Mouse (Mus musculus) midbrain, embryonic 12.5 days (tissue): Measurements from ENCODE around the gene Tmem259. TPM values are rescaled to one million over a fixed set of nuclear protein-coding genes. Genes with fewer than 3 reads are reported as not detected.

Experiments used
- ATAC-seq: fragments of 200-750 bp; cut with Nextera tagmentation; 2 replicates; pipeline ENCODE4 v1.8.0; 2017; ENCODE audit warnings: low read depth, moderate TSS enrichment, moderate library complexity; ENCODE audit not compliant: low FRiP score
- H3K27ac ChIP-seq: fragments of 300-500 bp; sonication (generic); replicated peaks from 2 replicates; pipeline ENCODE4 v1.5.1; 2016; ENCODE audit warnings: mild to moderate bottlenecking
- H3K27me3 ChIP-seq: fragments of 300-500 bp; sonication (generic); 2 replicates; pipeline ENCODE4 v1.6.1; 2016; ENCODE audit warnings: mild to moderate bottlenecking
- H3K36me3 ChIP-seq: fragments of 300-500 bp; sonication (generic); 2 replicates; pipeline ENCODE4 v1.6.1; 2016
- H3K4me1 ChIP-seq: fragments of 300-500 bp; sonication (generic); 2 replicates; pipeline ENCODE4 v1.6.1; 2016
- H3K4me2 ChIP-seq: fragments of 300-500 bp; sonication (generic); replicated peaks from 2 replicates; pipeline ENCODE4 v1.6.1; 2016; ENCODE audit warnings: mild to moderate bottlenecking, moderate library complexity
- H3K4me3 ChIP-seq: fragments of 300-500 bp; sonication (generic); 2 replicates; pipeline ENCODE4 v1.5.1; 2016; ENCODE audit warnings: mild to moderate bottlenecking
- H3K9ac ChIP-seq: fragments of 300-500 bp; sonication (generic); replicated peaks from 2 replicates; pipeline ENCODE4 v1.6.1; 2016; ENCODE audit warnings: mild to moderate bottlenecking, moderate library complexity
- H3K9me3 ChIP-seq: fragments of 300-500 bp; sonication (generic); 2 replicates; pipeline ENCODE4 v1.6.1; 2016; ENCODE audit warnings: mild to moderate bottlenecking
- WGBS: fragments of 180-500 bp; shearing (Covaris S2); methylation state at CpG from one replicate; pipeline ENCODE4 v1.1.7; 2016; 5-methylcytosine and 5-hydroxymethylcytosine counted together
- polyA plus RNA-seq: library from polyadenylated mRNA; unstranded; fragments of >200 nt; fragmentation: Nextera tagmentation; extraction: Ambion mirVana; gene quantifications from 2 replicates; pipeline ENCODE4 v1.2.1, GENCODE M21; 2016

Gene Tmem259
- polyA plus RNA-seq, 1 experiment from 2014 or later = 20.9 TPM

- Histone ChIP-seq H3K36me3 (peaks cover 31% of the 10 kb centered on the region), H3K9ac (peak overlapping the region; percentile 88), H3K4me1 (peaks cover 65% of the 10 kb centered on the region), H3K9me3 (no peaks in the 10 kb centered on the region), H3K4me2 (peak overlapping the region; percentile 88), H3K27me3 (peaks cover 8% of the 10 kb centered on the region), H3K27ac (peak overlapping the region; percentile 90), H3K4me3 (peak overlapping the region; percentile 90)
- 31% methylated on average over 9 of the region's 9 CpGs for WGBS
- no peak for ATAC-seq
Measured at GRCm38 (mm10) chr10:79928907-79929701, 55.0 kb downstream of the Tmem259 start.

GRCm38 (mm10) chr10:79928030-79928694 lies 56.0 kb downstream of the Tmem259 start:
- Histone ChIP-seq H3K4me1 (peaks cover 62% of the 10 kb centered on the region), H3K27ac (peak overlapping the region; percentile 90), H3K9me3 (no peaks in the 10 kb centered on the region), H3K36me3 (peaks cover 26% of the 10 kb centered on the region), H3K27me3 (peaks cover 16% of the 10 kb centered on the region), H3K9ac (peak overlapping the region; percentile 88), H3K4me3 (peak overlapping the region; percentile 90), H3K4me2 (peak overlapping the region; percentile 88)
- ATAC-seq = no peak
- WGBS = 0% methylated on average over 23 of the region's 29 CpGs

GRCm38 (mm10) chr10:79927324-79928029 lies 56.7 kb downstream of the Tmem259 start:
- peak; percentile 41 for ATAC-seq
- WGBS = 0% methylated on average over 54 of the region's 54 CpGs
- Histone ChIP-seq H3K4me3 (peak overlapping the region; percentile 90), H3K27ac (peak overlapping the region; percentile 90), H3K4me2 (peak overlapping the region; percentile 88), H3K9ac (peak overlapping the region; percentile 88), H3K9me3 (no peaks in the 10 kb centered on the region), H3K4me1 (peaks cover 55% of the 10 kb centered on the region), H3K27me3 (peaks cover 23% of the 10 kb centered on the region), H3K36me3 (peaks cover 20% of the 10 kb centered on the region)

- Histone ChIP-seq H3K27me3 (peaks cover 30% of the 10 kb centered on the region), H3K9me3 (no peaks in the 10 kb centered on the region), H3K4me2 (peak within 1 kb of the TSS; percentile 88), H3K36me3 (peaks cover 12% of the 10 kb centered on the region), H3K27ac (peak within 1 kb of the TSS; percentile 90), H3K9ac (peak within 1 kb of the TSS; percentile 88), H3K4me1 (peaks cover 49% of the 10 kb centered on the region), H3K4me3 (peak within 1 kb of the TSS; percentile 90)
- WGBS = under 1% methylated on average over 63 of the region's 63 CpGs
- ATAC-seq = peak; percentile 70
Measured at GRCm38 (mm10) chr10:79926491-79927323, 57.4 kb downstream of the Tmem259 start, which contains the start of gene Arid3a. Arid3a (plus strand) TSS chr10:79927043.

- H3K9me3 ChIP-seq = no peaks in the 10 kb centered on the region
- peak overlapping the region; percentile 88; the same call in 1 of the 2 replicates for H3K9ac ChIP-seq
- peaks cover 38% of the 10 kb centered on the region for H3K27me3 ChIP-seq
- peak overlapping the region; percentile 90; the same call in 1 of the 2 replicates for H3K27ac ChIP-seq
- peaks cover 54% of the 10 kb centered on the region for H3K4me1 ChIP-seq
- peak overlapping the region; percentile 90 for H3K4me3 ChIP-seq
- peak overlapping the region; percentile 88 for H3K4me2 ChIP-seq
- H3K36me3 ChIP-seq = peaks cover 4% of the 10 kb centered on the region
- WGBS = 10% methylated on average over 14 of the region's 15 CpGs
- ATAC-seq = no peak; the same call in 1 of the 2 replicates
Measured at GRCm38 (mm10) chr10:79925785-79926490, 58.2 kb downstream of the Tmem259 start.

GRCm38 (mm10) chr10:79924998-79925784 lies 58.9 kb downstream of the Tmem259 start:
- Histone ChIP-seq H3K36me3 (no peaks in the 10 kb centered on the region), H3K4me3 (0 out of 2 replicates have a peak overlapping the region, but pooled peaks have one; percentile 0), H3K9me3 (no peaks in the 10 kb centered on the region), H3K27ac (no peak overlapping the region), H3K4me2 (no peak overlapping the region), H3K9ac (no peak overlapping the region; the same call in 1 of the 2 replicates), H3K4me1 (peaks cover 54% of the 10 kb centered on the region), H3K27me3 (peaks cover 45% of the 10 kb centered on the region)
- WGBS = 10% methylated on average over 29 of the region's 29 CpGs
- no peak for ATAC-seq

Other genes with a start within 250 kb of the Tmem259 start
- 45.3 and 46.3 TPM in 2 replicates for gene Polrmt, start 237.7 kb downstream of the Tmem259 start, polyA plus RNA-seq
- gene Fgf22, start 229.3 kb downstream of the Tmem259 start, polyA plus RNA-seq = 0.48 and 0.55 TPM in 2 replicates
- gene Rnf126, start 217.4 kb downstream of the Tmem259 start, polyA plus RNA-seq = 98.8 and 104 TPM in 2 replicates
- gene Fstl3, start 207.1 kb downstream of the Tmem259 start, polyA plus RNA-seq = 1.0 and 1.6 TPM in 2 replicates
- gene Prss57, start 193.4 kb downstream of the Tmem259 start, polyA plus RNA-seq = 0.27 TPM in 1 of 2 replicates, not detected in the other
- gene Palm, start 190.8 kb downstream of the Tmem259 start, polyA plus RNA-seq = 198 and 204 TPM in 2 replicates
- gene Misp, start 163.3 kb downstream of the Tmem259 start, polyA plus RNA-seq = 0.94 and 1.0 TPM in 2 replicates
- 202 TPM in 2 replicates for gene Ptbp1, start 129.9 kb downstream of the Tmem259 start, polyA plus RNA-seq
- gene Prtn3, start 109.9 kb downstream of the Tmem259 start, polyA plus RNA-seq = 14.3 and 16.7 TPM in 2 replicates
- gene Plppr3, start 109.7 kb downstream of the Tmem259 start, polyA plus RNA-seq = 296 and 302 TPM in 2 replicates
- not detected in 2 replicates for gene Elane, start 98.1 kb downstream of the Tmem259 start, polyA plus RNA-seq
- gene Cfd, start 93.5 kb downstream of the Tmem259 start, polyA plus RNA-seq = not detected in 2 replicates
- gene Med16, start 75.4 kb downstream of the Tmem259 start, polyA plus RNA-seq = 65.4 and 68.4 TPM in 2 replicates
- 27.9 and 34.2 TPM in 2 replicates for gene Gm26602, start 73.5 kb downstream of the Tmem259 start, polyA plus RNA-seq
- 1.4 and 1.5 TPM in 2 replicates for gene Kiss1r, start 67.4 kb downstream of the Tmem259 start, polyA plus RNA-seq
- gene R3hdm4, start 63.1 kb downstream of the Tmem259 start, polyA plus RNA-seq = 157 and 167 TPM in 2 replicates
- 4.0 and 5.6 TPM in 2 replicates for gene Arid3a, start 57.3 kb downstream of the Tmem259 start, polyA plus RNA-seq
- gene Wdr18, start 24.2 kb downstream of the Tmem259 start, polyA plus RNA-seq = 90.4 and 97.0 TPM in 2 replicates
- 0.39 and 0.54 TPM in 2 replicates for gene Grin3b, start 13.6 kb downstream of the Tmem259 start, polyA plus RNA-seq
- gene Cnn2, start 4.3 kb upstream of the Tmem259 start, polyA plus RNA-seq = 109 and 168 TPM in 2 replicates
- gene Abca7, start 12.2 kb upstream of the Tmem259 start, polyA plus RNA-seq = 7.6 and 8.5 TPM in 2 replicates
- 4.5 and 5.6 TPM in 2 replicates for gene Arhgap45, start 32.3 kb upstream of the Tmem259 start, polyA plus RNA-seq
- gene Polr2e, start 55.5 kb upstream of the Tmem259 start, polyA plus RNA-seq = 172 and 173 TPM in 2 replicates
- gene Gpx4, start 62.8 kb upstream of the Tmem259 start, polyA plus RNA-seq = 483 and 524 TPM in 2 replicates
- gene Sbno2, start 121.2 kb upstream of the Tmem259 start, polyA plus RNA-seq = 14.7 and 15.7 TPM in 2 replicates
- 16.7 and 20.3 TPM in 2 replicates for gene Stk11, start 131.5 kb upstream of the Tmem259 start, polyA plus RNA-seq
- gene Atp5d, start 154.3 kb upstream of the Tmem259 start, polyA plus RNA-seq = 379 and 384 TPM in 2 replicates
- 19.3 and 20.0 TPM in 2 replicates for gene Cbarp, start 156.5 kb upstream of the Tmem259 start, polyA plus RNA-seq
- gene Midn, start 163.9 kb upstream of the Tmem259 start, polyA plus RNA-seq = 41.7 and 46.4 TPM in 2 replicates
- 227 and 233 TPM in 2 replicates for gene Cirbp, start 181.7 kb upstream of the Tmem259 start, polyA plus RNA-seq
- 12.9 and 13.6 TPM in 2 replicates for gene 1600002K03Rik, start 188.6 kb upstream of the Tmem259 start, polyA plus RNA-seq
- gene Efna2, start 195.2 kb upstream of the Tmem259 start, polyA plus RNA-seq = 114 and 127 TPM in 2 replicates
- 151 and 195 TPM in 2 replicates for gene Mum1, start 242.1 kb upstream of the Tmem259 start, polyA plus RNA-seq